Mouse (Mus musculus): ENCODE data around the gene Atf7.

Atf7 gene

GRCm38 (mm10) chr15:102619486-102619885, 5.8 kb downstream of the Atf7 start:
- 94% methylated on average over 5 of the region's 5 CpGs for WGBS

- WGBS = 81% methylated on average over 1 of the region's 1 CpGs
Measured at GRCm38 (mm10) chr15:102617654-102618053, 7.6 kb downstream of the Atf7 start.

DNA sequence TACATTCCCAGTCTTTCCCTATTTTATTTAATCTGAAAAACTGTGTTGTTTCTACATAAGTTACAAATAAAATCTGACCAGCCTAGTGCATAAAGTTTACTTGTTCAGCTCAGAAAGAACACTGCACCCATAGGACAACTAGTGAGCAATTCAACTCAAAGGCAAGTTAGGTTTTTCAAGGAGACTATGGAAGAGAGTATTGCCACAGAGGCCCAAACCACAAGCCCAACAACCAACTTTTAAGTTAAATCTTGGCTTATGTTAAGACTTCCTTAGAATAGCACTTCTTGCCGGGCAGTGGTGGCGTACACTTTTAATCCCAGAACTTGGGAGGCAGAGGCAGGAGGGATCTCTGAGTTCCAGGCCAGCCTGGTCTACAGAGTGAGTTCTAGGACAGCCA, 9.1 kb downstream of the Atf7 start:
- 81% methylated on average over 2 of the region's 2 CpGs for WGBS

DNA sequence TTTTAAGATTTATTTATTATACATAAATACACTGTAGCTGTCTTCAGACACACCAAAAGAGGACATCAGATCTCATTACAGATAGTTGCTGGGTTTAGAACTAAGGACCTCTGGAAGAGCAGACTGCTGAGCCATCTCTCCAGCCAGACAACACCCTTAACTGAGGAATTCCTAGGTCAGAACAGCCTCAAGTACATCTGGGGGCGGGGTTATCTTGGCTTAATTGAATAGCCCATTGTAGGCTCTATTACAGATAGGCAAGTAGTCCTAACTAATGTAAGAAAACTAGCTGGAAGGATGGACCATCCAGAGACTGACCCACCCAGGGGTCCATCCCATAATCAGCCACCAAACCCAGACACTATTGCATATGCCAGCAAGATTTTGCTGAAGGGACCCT, 16.7 kb downstream of the Atf7 start:
- WGBS = 76% methylated on average over 1 of the region's 1 CpGs

DNA sequence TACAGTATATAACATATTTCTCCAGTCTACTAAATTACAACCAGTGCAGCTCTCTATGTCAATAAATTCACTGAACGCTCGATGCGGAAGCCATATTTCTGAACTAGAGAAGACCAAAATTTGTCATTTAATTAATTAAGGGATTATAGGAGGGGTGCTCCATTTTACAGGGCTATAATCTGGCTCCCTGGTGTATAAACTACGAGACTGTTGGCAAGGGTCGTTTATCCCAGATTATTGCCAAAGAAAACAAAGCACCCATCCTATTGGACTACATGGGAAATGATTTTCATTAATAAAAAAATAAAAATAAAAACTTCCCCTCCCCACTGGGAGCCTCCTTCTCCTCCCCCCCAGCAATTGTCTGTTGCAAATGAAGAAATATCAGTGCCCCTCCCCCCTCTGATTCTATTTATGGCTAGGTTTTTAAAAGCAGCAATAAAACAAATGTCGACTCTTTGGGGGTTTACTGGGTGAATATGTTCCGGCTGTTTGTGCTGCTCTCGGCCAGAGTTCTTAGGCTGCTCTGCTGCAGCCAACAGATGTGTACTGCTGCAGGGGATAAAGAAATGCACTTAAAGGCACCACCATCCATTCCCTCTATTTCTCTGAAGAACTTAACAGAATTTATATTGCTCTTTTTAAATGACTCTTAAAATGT, 31.1 kb downstream of the Atf7 start:
- 42% methylated on average over 8 of the region's 8 CpGs for WGBS

- WGBS = 42% methylated on average over 1 of the region's 1 CpGs
Measured at GRCm38 (mm10) chr15:102592674-102593073, 32.6 kb downstream of the Atf7 start.

GRCm38 (mm10) chr15:102590567-102590966, 34.7 kb downstream of the Atf7 start:
- 85% methylated on average over 1 of the region's 1 CpGs for WGBS

DNA sequence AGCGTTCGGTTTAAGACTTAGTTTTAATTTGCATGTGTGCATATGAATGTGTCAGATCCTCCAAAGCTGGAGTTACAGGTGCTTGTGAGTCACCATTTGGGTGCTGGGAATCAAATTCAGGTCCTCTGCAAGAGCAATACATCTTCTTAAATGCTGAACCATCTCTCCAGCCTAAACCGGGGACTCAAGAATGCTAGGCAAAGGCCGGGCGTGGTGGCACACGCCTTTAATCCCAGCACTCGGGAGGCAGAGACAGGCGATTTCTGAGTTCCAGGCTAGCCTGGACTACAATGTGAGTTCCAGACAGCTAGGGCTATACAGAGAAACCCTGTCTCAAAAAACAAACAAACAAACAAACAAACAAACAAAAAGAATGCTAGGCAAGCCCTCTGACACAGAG, 35.4 kb downstream of the Atf7 start:
- WGBS = 84% methylated on average over 8 of the region's 8 CpGs

DNA sequence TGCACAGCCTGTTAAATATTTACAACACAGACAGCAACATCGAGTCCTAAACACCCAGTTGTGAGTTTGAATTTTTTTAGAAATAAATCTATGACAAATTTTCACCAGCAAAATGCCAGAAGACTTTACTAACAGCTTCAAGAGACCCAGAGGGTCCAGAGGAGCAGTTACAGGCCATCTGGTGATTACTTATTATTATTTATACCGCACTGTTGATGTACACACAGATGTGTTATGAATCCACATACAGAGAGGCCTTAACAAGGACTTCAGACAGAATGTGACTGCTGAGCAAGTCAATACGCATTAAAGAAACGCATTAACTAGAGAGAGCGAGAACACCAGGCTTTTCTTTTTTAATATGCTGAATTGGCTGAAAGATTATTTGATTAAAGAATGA, 39.8 kb downstream of the Atf7 start:
- WGBS = 61% methylated on average over 5 of the region's 5 CpGs

DNA sequence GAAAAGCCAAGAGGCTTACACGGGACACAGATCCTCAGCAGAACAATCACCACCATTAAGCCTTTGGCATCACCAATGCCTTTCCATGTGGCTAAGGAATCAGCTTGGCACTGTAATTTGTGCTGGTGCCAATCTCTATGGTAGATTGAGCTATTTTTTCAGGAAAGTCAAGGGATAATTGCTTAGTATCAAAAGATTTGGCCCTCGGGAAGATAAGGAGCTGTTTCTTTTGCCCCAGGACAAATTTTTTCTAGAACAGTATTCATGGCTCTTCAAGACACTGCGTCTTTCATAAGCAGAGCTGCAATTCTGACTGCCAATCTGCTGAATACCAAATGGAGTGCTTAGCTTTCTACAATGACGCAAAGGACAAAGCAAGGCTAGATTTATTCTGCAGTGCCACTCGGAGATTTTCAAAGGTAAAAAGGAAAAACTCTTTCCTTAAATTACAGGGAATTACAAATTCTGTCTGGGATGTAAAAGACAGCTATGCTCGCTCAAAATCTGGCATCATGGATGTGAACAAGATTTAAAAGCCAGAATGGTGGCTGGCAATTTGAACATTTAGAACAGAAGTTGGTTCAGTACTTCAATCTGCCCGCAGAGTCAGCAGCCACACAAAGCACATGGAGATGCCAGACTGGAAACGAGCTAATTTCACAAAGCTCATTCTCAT, 41.4 kb downstream of the Atf7 start:
- WGBS = 22% methylated on average over 8 of the region's 8 CpGs

DNA sequence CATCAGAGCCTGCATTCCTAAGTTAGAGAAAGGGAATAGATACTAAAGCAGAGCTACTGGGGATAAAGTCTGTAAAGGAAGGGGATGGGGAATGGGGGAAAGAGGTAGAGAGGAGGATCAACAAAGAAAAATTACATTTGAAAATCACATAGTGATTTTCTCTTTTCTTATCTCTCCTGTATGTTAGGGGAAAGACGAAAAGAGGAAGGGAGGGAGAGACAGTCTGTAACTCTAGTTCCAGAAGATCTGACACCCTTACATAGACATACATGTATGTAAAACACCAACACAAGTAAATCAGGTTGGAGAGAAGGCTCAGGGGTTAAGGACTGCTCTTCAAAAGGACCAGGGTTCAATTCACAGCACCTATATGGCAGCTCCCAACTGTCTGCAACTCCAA, 44.1 kb downstream of the Atf7 start:
- 83% methylated on average over 1 of the region's 1 CpGs for WGBS

GRCm38 (mm10) chr15:102578351-102578750, 46.9 kb downstream of the Atf7 start:
- 88% methylated on average over 2 of the region's 2 CpGs for WGBS

DNA sequence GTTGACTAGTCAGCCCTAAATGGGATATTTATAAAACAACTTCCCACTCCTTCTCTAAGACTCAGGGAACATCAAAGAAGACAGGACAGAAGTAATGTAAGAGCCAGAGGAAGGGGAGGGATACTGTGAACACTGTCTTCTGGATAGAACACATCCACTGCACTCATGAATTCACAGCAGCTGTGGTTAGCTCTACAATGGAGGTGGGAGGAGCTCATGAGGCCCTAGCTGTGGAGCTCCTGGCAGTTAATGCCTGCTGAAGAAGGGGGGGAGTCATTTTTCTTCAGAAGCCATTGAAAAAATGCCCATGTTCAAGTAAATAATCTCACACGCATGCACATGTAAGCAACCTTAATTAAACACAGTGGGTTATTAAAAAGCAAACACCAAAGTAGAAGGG, 48.3 kb downstream of the Atf7 start:
- WGBS = 53% methylated on average over 1 of the region's 1 CpGs

DNA sequence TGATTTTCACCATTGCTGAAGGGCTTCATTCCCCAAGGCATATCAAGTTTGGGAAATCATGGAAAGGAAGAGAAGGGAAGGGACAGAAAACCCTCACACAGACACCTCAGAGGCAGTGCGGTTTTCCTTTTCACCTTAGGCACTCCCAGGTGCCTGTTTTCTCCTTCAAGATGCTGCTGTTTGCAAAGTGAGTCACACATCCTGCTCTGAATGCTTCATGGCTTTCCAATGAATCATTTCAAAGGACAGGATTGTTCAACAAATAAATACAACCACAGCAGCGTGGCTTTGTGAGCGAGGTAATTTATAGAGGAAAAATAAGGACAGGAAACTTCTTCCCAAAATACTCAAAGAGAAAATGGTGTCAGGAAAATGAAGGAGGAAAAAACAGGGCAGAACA, 53.2 kb downstream of the Atf7 start:
- 34% methylated on average over 3 of the region's 3 CpGs for WGBS

DNA sequence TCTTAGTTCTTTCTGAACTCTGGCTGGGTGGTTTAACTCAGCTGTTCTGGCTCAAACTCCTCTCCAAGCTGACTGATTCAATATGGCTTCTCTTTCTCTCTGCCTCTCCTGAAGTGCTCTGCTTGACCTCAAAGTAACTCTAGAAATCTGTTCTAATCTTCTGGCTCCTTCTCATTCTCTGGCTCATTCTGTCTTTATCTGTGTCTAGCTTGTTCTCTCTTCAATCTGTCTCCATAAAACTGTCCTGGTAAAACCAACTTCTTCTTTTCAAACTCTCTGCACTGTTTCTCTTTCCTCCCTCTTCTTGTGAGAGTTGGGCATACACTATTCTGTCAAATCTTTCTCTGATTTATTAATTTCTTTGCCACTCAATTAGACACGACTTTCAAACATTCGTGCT, 57.4 kb downstream of the Atf7 start:
- 94% methylated on average over 2 of the region's 2 CpGs for WGBS

GRCm38 (mm10) chr15:102563681-102564080, 61.6 kb downstream of the Atf7 start:
- WGBS = 75% methylated on average over 5 of the region's 5 CpGs

GRCm38 (mm10) chr15:102563061-102563460, 62.2 kb downstream of the Atf7 start:
- WGBS = 89% methylated on average over 3 of the region's 3 CpGs

DNA sequence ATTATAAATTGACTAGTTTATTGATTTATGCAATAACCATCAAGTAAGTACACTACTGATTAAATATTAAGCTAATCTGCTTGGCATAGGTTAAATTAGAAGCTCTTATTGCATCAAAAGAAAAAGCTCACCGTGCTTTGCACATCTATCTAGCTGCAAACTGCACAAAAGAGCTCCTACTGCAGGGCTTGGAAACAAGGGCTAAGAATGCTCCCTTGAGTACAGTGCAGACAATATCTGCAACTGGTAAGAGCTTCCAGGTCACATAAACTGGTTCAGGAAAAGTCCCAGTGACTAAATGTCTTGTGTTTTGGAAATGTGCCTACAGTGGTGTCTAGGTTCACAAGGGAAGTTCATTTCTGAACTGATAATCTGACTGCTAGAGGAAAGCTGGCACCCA, 62.8 kb downstream of the Atf7 start:
- WGBS = 80% methylated on average over 1 of the region's 1 CpGs

GRCm38 (mm10) chr15:102555581-102555980, 69.7 kb downstream of the Atf7 start:
- 93% methylated on average over 1 of the region's 1 CpGs for WGBS

GRCm38 (mm10) chr15:102552599-102552998, 72.7 kb downstream of the Atf7 start:
- 97% methylated on average over 5 of the region's 5 CpGs for WGBS

- 49% methylated on average over 3 of the region's 3 CpGs for WGBS
Measured at GRCm38 (mm10) chr15:102547478-102547877, 77.8 kb downstream of the Atf7 start.

GRCm38 (mm10) chr15:102546677-102547427, 78.4 kb downstream of the Atf7 start:
- WGBS = 38% methylated on average over 3 of the region's 3 CpGs

- WGBS = 82% methylated on average over 3 of the region's 3 CpGs
Measured at GRCm38 (mm10) chr15:102546246-102546645, 79.0 kb downstream of the Atf7 start.
